Mouse (Mus musculus) kidney, postnatal 14 days (tissue): ENCODE data around the gene Clec1b.

Experiments used
- DNase-seq: peaks from one replicate; pipeline ENCODE4 v3.0.0; 2022; ENCODE audit warnings: mixed read lengths

Gene Clec1b

GRCm38 (mm10) chr6:129414177-129414576, 17.1 kb downstream of the Clec1b start:
- DNase-seq = no peak

DNA sequence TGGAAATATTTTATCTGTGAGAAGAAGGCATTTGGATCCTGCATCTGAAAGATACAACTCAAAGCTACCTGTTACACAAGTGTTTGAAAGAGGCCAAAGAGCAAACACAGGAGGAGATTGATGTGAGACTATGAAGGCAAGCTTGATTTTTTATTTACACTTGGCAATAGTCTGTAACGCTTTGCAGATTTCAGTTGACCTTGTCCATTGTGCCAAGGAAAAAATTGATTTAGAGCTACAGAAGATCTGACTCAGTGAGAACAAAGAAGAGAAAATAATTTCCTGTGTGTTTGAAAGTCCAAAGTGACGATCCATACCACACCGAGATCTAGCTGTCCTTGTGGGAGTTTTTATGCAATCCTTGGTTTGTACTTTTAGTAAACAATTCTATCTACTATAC, 25.2 kb downstream of the Clec1b start:
- DNase-seq = no peak

GRCm38 (mm10) chr6:129423040-129423733, 26.1 kb downstream of the Clec1b start:
- peak; percentile 56 for DNase-seq

DNA sequence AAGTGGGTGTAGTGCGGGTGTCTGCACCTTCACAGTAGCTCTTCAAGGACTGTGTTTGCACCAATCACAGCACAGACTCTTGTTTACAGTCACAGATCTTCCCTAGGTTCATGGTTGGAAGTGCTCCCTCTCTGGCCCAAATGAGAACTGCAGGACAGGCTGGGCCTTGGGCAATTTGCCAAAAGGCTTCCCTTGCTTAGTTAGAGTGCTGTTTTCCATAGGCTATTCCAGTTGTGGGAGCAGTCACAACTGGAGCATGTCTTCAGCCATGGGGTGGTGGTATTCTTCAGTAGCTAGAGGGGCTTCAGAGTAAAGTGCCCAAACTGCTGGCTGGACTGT, 26.6 kb downstream of the Clec1b start:
- DNase-seq = peak; percentile 85

DNA sequence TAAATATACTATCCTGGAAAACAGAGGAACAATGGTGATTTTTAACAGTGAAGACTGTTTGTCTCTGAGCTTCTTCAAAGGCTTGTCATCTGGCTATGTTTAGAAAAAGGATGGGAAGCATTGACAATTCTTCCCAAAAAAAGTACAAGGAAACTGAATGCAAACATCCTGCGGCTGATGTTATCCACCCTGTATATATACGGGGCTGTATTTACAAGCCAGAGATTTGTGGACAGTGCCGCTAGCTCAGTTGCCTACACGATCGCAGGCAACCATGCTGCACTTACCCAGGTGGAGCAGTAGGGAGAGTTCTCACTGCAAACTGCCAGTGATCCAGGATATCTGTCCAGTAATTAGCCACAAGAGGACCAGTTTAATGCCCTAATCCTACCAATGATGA, 28.1 kb downstream of the Clec1b start:
- DNase-seq = no peak

GRCm38 (mm10) chr6:129425812-129426211, 28.7 kb downstream of the Clec1b start:
- peak; percentile 60 for DNase-seq

DNA sequence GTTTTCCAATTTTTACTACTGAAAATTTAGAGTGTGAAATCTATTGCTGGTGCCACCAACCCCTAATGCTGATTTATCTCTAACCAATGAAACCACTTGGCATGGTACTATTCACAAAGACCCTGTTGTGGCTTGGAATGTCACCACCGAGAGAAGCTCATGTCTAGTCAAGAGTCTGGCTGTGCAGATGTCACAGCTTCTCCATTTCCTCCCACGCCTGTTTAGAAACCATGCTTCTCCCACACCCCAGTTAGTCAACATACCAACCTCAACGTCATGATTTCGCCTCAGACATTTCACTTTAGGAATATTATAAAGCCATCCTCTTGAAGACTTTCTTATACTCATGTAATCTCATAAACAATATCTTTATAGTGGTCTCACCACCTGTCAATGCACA, 30.2 kb downstream of the Clec1b start:
- DNase-seq = no peak

- no peak for DNase-seq
These were observed 37.1 kb downstream of the Clec1b start for GRCm38 (mm10) chr6:129434239-129434638.

- DNase-seq = no peak
These were observed 38.9 kb downstream of the Clec1b start for GRCm38 (mm10) chr6:129436025-129436424.

DNA sequence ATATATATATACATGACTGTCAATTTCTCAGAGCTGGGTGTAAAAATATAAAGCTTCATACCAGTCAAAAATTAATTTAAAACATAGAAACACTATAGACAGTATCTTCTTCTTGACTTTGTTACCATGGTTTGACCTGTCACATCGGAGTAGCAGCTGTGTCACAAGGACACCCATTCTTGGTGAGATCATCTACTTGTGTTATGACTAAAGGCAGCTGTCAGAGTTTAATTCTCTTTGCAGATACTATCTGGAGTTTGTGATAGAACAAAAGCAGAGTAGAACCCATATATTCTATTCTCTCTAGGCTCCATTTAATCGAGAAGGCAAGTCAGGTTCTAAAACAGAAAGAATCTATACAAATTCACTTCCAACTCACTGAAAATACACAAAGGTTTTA, 40.9 kb downstream of the Clec1b start:
- DNase-seq = no peak

DNA sequence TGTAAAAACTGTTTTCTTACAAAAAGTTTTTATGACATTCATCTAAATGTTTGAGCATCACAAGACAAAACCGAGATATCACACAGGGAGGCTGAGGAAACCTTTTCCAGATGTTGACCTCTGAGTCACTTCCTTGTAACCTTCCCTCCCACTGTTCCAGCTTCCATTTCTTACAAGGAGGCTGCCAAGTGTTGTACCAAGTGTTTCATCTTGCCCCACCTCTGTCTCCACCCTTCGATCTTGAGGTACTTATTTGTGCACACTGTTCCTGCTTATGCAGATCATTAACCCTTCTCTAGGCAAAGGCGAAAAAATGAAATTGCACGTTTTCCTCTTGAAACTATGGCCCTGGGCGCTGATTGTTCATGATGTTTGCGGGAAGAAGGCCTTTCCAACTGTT, 52.6 kb downstream of the Clec1b start:
- peak; percentile 11 for DNase-seq

GRCm38 (mm10) chr6:129451411-129452039, 54.4 kb downstream of the Clec1b start, which contains the start of gene Clec1a:
Clec1a (minus strand) TSS chr6:129452000.
- peak; percentile 74 for DNase-seq
